Mouse (Mus musculus) heart, postnatal 10 days (tissue): ENCODE results near the gene Wbp1. TPM values are rescaled to one million over a fixed set of nuclear protein-coding genes. Genes with fewer than 3 reads are reported as not detected.

Experiments used
- DNase-seq, 2 experiments: peaks; one replicate each; pipeline ENCODE4 v3.0.0; 2021
- intact Hi-C: fragments of 180-260 bp; cut with DNase I; formaldehyde crosslinking; loops from one replicate; pipeline ENCODE4 v1.15.1; 2025
- microRNA-seq, 2 experiments: library from miRNA; unstranded; fragments of <30 nt; microRNA quantifications; one replicate each; pipeline ENCODE4 v1.2.0; 2022
- total RNA-seq, 2 experiments: library from RNA; stranded (reverse); gene quantifications; 2 replicates each; pipeline ENCODE4 v1.2.3; 2021

Wbp1 gene
- total RNA-seq, 2 experiments from 2014 or later = 83.1 to 83.9 TPM

GRCm38 (mm10) chr6:83092416-83093127 is 28.8 kb downstream of the Wbp1 start:
- intact Hi-C loops = no loop called here
- DNase-seq = peak; percentile 46 to 54

- DNase-seq = no peak
- intact Hi-C loops = no loop called here
Observed at GRCm38 (mm10) chr6:83087926-83088260, 33.5 kb downstream of the Wbp1 start.

- DNase-seq = peak; percentile 39 to 56
- intact Hi-C loops = no loop called here
Observed at GRCm38 (mm10) chr6:83087205-83087925, 34.0 kb downstream of the Wbp1 start.

GRCm38 (mm10) chr6:83086121-83087035 is 35.0 kb downstream of the Wbp1 start, which contains the start of gene Lbx2:
Gene Lbx2 (plus strand): TSS chr6:83086367.
- intact Hi-C loops = no loop called here
- DNase-seq = peak in 1 of 2 experiments; percentile 24

- intact Hi-C loops = no loop called here
- no peak for DNase-seq
Observed at GRCm38 (mm10) chr6:83084477-83084876, 36.9 kb downstream of the Wbp1 start.

GRCm38 (mm10) chr6:83083497-83083896 is 37.9 kb downstream of the Wbp1 start:
- intact Hi-C loops = no loop called here
- no peak for DNase-seq

GRCm38 (mm10) chr6:83080210-83080609 is 41.1 kb downstream of the Wbp1 start:
- intact Hi-C loops = no loop called here
- DNase-seq = no peak

GRCm38 (mm10) chr6:83078324-83078858 is 43.0 kb downstream of the Wbp1 start:
- intact Hi-C loops = loop anchor here (1.0 kb wide), 1 partner anchor 22 kb away; no protein-coding TSS in a partner anchor

GRCm38 (mm10) chr6:83077630-83078323 is 43.6 kb downstream of the Wbp1 start, which contains the start of gene Pcgf1:
Gene Pcgf1 (plus strand): TSS chr6:83077869.
- DNase-seq = no peak
- intact Hi-C loops = loop anchor here (1.0 kb wide), 1 partner anchor 23 kb away; no protein-coding TSS in a partner anchor

More at GRCm38 (mm10) chr6:83078324-83078858, 43.0 kb downstream of the Wbp1 start:
- peak; percentile 99 to 100 for DNase-seq

GRCm38 (mm10) chr6:83074979-83075378 is 46.4 kb downstream of the Wbp1 start:
- no peak for DNase-seq
- intact Hi-C loops = no loop called here

- intact Hi-C loops = no loop called here
- DNase-seq = no peak
Observed at GRCm38 (mm10) chr6:83071220-83071619, 50.1 kb downstream of the Wbp1 start.

- DNase-seq = peak; percentile 55 to 56
- intact Hi-C loops = no loop called here
Observed at GRCm38 (mm10) chr6:83070311-83071219, 50.8 kb downstream of the Wbp1 start.

- no peak for DNase-seq
- intact Hi-C loops = no loop called here
Observed at GRCm38 (mm10) chr6:83070247-83070310, 51.3 kb downstream of the Wbp1 start, which contains the start of gene Tlx2. Gene Tlx2 (minus strand): TSS chr6:83070293.

GRCm38 (mm10) chr6:83069488-83070246 is 51.7 kb downstream of the Wbp1 start:
- DNase-seq = peak in 1 of 2 experiments; percentile 26
- intact Hi-C loops = no loop called here

Small RNA genes lying within 50 kb of the gene (microRNA-seq; reads per million reads assigned to microRNA genes)
- gene Mir3470a = 0 reads per million in 2 experiments

Other genes starting within 250 kb of the Wbp1 start
- gene Sema4f, start 181.8 kb downstream of the Wbp1 start, total RNA-seq = under 1 TPM; 0.22 to 0.29 TPM
- gene M1ap, start 174.7 kb downstream of the Wbp1 start, total RNA-seq = under 1 TPM in 1 of 2 experiments, not detected in 1; 0.53 TPM
- 1 to 10 TPM; 5.2 to 6.8 TPM for gene Dok1, start 88.1 kb downstream of the Wbp1 start, total RNA-seq
- gene Loxl3, start 87.4 kb downstream of the Wbp1 start, total RNA-seq = 1 to 10 TPM; 6.0 to 6.8 TPM
- gene Aup1, start 67.0 kb downstream of the Wbp1 start, total RNA-seq = 10 to 100 TPM; 74.2 to 85.8 TPM
- 10 to 100 TPM; 32.9 to 35.6 TPM for gene Htra2, start 66.3 kb downstream of the Wbp1 start, total RNA-seq
- under 1 TPM; 0.22 to 0.55 TPM for gene Dqx1, start 63.7 kb downstream of the Wbp1 start, total RNA-seq
- not detected for gene Tlx2, start 51.3 kb downstream of the Wbp1 start, total RNA-seq
- gene Pcgf1, start 43.7 kb downstream of the Wbp1 start, total RNA-seq = 1 to 10 TPM; 6.9 to 8.7 TPM
- 1 to 10 TPM in 1 of 2 experiments, under 1 TPM in 1; 0.55 to 1.3 TPM for gene Lbx2, start 35.2 kb downstream of the Wbp1 start, total RNA-seq
- gene Ccdc142, start 20.0 kb downstream of the Wbp1 start, total RNA-seq = 1 to 10 TPM; 2.3 to 2.7 TPM
- gene Gm42688, start 19.9 kb downstream of the Wbp1 start, total RNA-seq = 1 to 10 TPM; 1.9 to 2.1 TPM
- gene Mrpl53, start 12.5 kb downstream of the Wbp1 start, total RNA-seq = 100 to 1,000 TPM; 111 to 125 TPM
- gene Mogs, start 6.1 kb downstream of the Wbp1 start, total RNA-seq = 10 to 100 TPM; 13.4 to 15.8 TPM
- gene Ino80b, start 3.9 kb upstream of the Wbp1 start, total RNA-seq = 10 to 100 TPM; 14.6 to 17.6 TPM
- 10 to 100 TPM; 10.7 to 11.7 TPM for gene Rtkn, start 13.9 kb upstream of the Wbp1 start, total RNA-seq
- gene Wdr54, start 34.8 kb upstream of the Wbp1 start, total RNA-seq = 1 to 10 TPM; 1.7 to 1.8 TPM
- gene 1700003E16Rik, start 34.8 kb upstream of the Wbp1 start, total RNA-seq = under 1 TPM in 1 of 2 experiments, not detected in 1; 0.12 TPM
- 100 to 1,000 TPM; 121 to 127 TPM for gene Dctn1, start 44.4 kb upstream of the Wbp1 start, total RNA-seq
- not detected for gene Slc4a5, start 98.3 kb upstream of the Wbp1 start, total RNA-seq
- 1 to 10 TPM; 5.0 to 5.4 TPM for gene Mthfd2, start 204.3 kb upstream of the Wbp1 start, total RNA-seq
- gene Mob1a, start 204.5 kb upstream of the Wbp1 start, total RNA-seq = 10 to 100 TPM; 30.5 to 35.1 TPM
- 100 to 1,000 TPM; 235 to 249 TPM for gene Bola3, start 227.6 kb upstream of the Wbp1 start, total RNA-seq